Mouse (Mus musculus): ENCODE results near the gene Pcdh15. TPM values are rescaled to one million over a fixed set of nuclear protein-coding genes. Genes with fewer than 3 reads are reported as not detected.
A peak's percentile ranks its signal among the peaks of the same experiment; 100 is the strongest.

Pcdh15 gene
- total RNA-seq (2021) = 10 to 100 TPM; 32.1 to 35.0 TPM
- long read RNA-seq, experiment 1, partial matches to known transcripts = 0 of 2 reads
- long read RNA-seq, experiment 1, other reads (novel, unspliced or antisense) = 2 of 2 reads
- long read RNA-seq, experiment 2, full-length matches to known transcripts = 1 of 2 reads
- long read RNA-seq, experiment 2, partial matches to known transcripts = 0 of 2 reads
- long read RNA-seq, experiment 2, other reads (novel, unspliced or antisense) = 1 of 2 reads

GRCm38 (mm10) chr10:73098966-73099845 lies at the start of gene Pcdh15:
TSS of gene Pcdh15 (plus strand) at chr10:73099342.
- intact Hi-C loops (cut with DNase I) = loop anchor here (2.0 to 10.0 kb wide), 5 partner anchors 87 to 1674 kb away; partner anchors contain the start of gene Zwint

GRCm38 (mm10) chr10:73052074-73052473 lies 47.1 kb upstream of the Pcdh15 start:
- Histone ChIP-seq H3K4me3 (no peak overlapping the region), H3K27ac (no peak overlapping the region)
- intact Hi-C loops (cut with DNase I) = no loop called here

More at GRCm38 (mm10) chr10:73098966-73099845, at the start of gene Pcdh15:
- peak; percentile 42 to 63 for DNase-seq (ENCODE audit: extremely low spot score in 1 of 2, low spot score in 2 of 2)
- Histone ChIP-seq H3K27ac (peak within 1 kb of the TSS; percentile 61), H3K4me3 (peak within 1 kb of the TSS; percentile 63)
- no peak for TF ChIP-seq CTCF (IDR thresholded peaks at IDR 0.05)

GRCm38 (mm10) chr10:73059726-73060230 lies 39.4 kb upstream of the Pcdh15 start:
- intact Hi-C loops (cut with DNase I) = no loop called here
- H3K4me3 ChIP-seq = no peak overlapping the region
- no peak for TF ChIP-seq CTCF (IDR thresholded peaks at IDR 0.05)
- H3K27ac ChIP-seq = no peak overlapping the region
- DNase-seq (ENCODE audit: extremely low spot score in 1 of 2, low spot score in 2 of 2) = no peak

More at GRCm38 (mm10) chr10:73052074-73052473, 47.1 kb upstream of the Pcdh15 start:
- no peak for DNase-seq (ENCODE audit: extremely low spot score in 1 of 2, low spot score in 2 of 2)
- TF ChIP-seq CTCF (IDR thresholded peaks at IDR 0.05) = no peak

DNA sequence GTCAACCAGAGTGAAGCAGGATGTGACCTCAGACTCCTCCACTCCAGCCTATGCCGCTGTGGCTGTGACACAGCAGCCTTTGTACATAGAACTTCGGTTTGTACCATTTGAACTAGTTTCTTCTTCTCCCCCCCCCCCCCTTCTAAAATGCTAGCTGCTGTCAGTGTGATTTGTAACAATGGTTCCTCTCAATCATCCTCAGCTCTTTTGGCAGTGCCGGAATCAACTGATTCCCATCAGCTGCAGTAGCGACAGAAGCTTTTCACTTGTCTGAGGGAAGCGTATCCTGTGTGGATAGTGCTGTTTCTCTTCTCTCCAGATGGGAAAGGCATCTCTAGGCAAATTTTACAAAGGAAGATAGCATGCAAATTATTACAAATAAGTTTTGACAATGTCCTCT lies 12.4 kb upstream of the Pcdh15 start:
- TF ChIP-seq CTCF (IDR thresholded peaks at IDR 0.05) = no peak
- intact Hi-C loops (cut with DNase I) = no loop called here
- H3K27ac ChIP-seq = no peak overlapping the region
- no peak overlapping the region for H3K4me3 ChIP-seq
- DNase-seq (ENCODE audit: extremely low spot score in 1 of 2, low spot score in 2 of 2) = no peak

- H3K4me3 ChIP-seq = peak overlapping the region; percentile 49
- peak overlapping the region; percentile 63 for H3K27ac ChIP-seq
- no peak for TF ChIP-seq CTCF (IDR thresholded peaks at IDR 0.05)
- peak; percentile 68 to 71 for DNase-seq (ENCODE audit: extremely low spot score in 1 of 2, low spot score in 2 of 2)
- intact Hi-C loops (cut with DNase I) = loop anchor here (5.0 to 10.0 kb wide), 4 partner anchors 84 to 1672 kb away; no protein-coding TSS in a partner anchor
Observed at GRCm38 (mm10) chr10:73096531-73097135, 2.5 kb upstream of the Pcdh15 start.

DNA sequence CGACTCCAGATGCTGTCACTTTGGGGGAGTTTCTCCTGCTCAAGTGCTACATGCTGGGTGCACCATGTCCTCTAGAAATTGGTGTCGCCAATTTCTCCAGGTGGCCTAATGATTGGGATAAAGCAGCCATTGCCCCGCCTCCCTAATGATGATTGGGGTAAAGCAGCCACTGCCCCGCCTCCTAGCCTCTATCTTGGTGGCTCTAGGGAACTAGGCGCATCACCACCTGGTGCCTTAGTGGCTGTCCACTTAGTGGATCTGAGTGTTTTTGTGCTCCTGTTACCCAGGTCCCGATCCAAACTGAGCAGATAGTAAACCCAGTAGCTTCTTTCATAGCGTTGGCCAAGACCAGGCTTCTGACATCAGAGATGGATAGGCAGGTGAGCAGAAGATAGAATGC lies 2.0 kb upstream of the Pcdh15 start:
- intact Hi-C loops (cut with DNase I) = loop anchor here (5.0 to 10.0 kb wide), 4 partner anchors 85 to 1672 kb away; no protein-coding TSS in a partner anchor
- no peak for TF ChIP-seq CTCF (IDR thresholded peaks at IDR 0.05)
- DNase-seq (ENCODE audit: extremely low spot score in 1 of 2, low spot score in 2 of 2) = peak; percentile 32 to 44

DNA sequence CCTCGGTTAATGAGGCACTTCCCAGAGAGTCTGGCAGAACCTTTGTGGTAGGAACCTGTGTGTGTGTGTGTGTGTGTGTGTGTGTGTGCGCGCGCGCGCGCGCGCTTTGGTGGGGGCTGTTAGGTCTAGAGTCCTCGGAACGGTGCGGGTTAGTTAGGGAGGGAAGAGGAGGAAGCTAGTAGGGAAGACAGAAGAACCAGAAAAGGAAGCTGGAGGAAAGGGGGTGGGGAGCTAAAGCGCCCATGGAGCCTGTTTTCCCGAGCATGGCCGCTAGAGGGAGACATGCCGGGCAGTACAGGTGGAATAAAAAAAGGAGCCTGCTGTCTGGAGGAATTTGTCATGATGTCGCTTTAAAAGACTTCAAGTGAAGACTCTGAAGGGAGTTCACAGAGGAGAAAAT lies 1.2 kb upstream of the Pcdh15 start:
- DNase-seq (ENCODE audit: extremely low spot score in 1 of 2, low spot score in 2 of 2) = peak; percentile 84 to 92
- TF ChIP-seq CTCF (IDR thresholded peaks at IDR 0.05) = peak; percentile 94
- peak overlapping the region; percentile 63 for H3K4me3 ChIP-seq
- no peak overlapping the region for H3K27ac ChIP-seq
- intact Hi-C loops (cut with DNase I) = loop anchor here (2.0 to 10.0 kb wide), 5 partner anchors 86 to 1673 kb away; partner anchors contain the start of gene Zwint

More for the DNA sequence above, 2.0 kb upstream of the Pcdh15 start:
- peak overlapping the region; percentile 49 for H3K4me3 ChIP-seq
- peak overlapping the region; percentile 63 for H3K27ac ChIP-seq

GRCm38 (mm10) chr10:73099846-73100241 lies 702 bp downstream of the Pcdh15 start:
- DNase-seq (ENCODE audit: extremely low spot score in 1 of 2, low spot score in 2 of 2) = peak; percentile 41 to 45
- intact Hi-C loops (cut with DNase I) = loop anchor here (2.0 to 10.0 kb wide), 9 partner anchors 88 to 1675 kb away; partner anchors contain the start of gene Zwint
- Histone ChIP-seq H3K4me3 (peak overlapping the region; percentile 63), H3K27ac (peak overlapping the region; percentile 61)
- TF ChIP-seq CTCF (IDR thresholded peaks at IDR 0.05) = no peak

DNA sequence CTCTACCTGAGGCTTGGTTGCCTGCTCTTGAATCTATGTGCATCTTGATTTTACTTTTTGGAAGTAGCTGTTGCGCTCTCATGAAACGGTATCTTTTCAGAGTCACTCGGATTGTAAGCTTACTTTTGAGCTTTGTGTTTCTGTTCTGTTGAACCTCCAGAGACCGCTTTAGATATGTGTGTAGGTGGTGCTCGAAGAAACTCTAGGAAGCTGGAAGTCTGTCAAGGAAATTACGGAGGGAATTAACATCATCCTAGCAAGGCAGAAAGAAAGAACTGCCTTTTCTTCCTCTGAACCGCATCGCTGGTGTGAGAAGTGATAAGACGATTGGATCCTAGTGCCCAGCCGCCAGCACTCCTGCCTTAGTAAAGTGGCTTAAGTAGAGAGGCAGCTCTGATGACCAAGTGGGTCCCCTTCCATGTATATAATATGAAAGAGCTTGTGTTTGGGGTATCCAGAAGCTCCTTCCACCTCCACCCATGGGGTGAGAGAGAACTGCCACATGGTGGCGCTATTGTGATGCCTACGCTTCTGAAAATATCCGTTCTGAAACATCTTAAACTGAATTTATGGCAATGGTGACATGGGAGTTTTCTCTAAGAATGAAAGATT lies 4.3 kb downstream of the Pcdh15 start:
- Histone ChIP-seq H3K27ac (peak overlapping the region; percentile 34; the same call in 1 of the 2 replicates), H3K4me3 (peak overlapping the region; percentile 36; the same call in 1 of the 2 replicates)
- DNase-seq (ENCODE audit: extremely low spot score in 1 of 2, low spot score in 2 of 2) = peak; percentile 58 to 67
- peak; percentile 82 for TF ChIP-seq CTCF (IDR thresholded peaks at IDR 0.05)
- intact Hi-C loops (cut with DNase I) = loop anchor here (2.0 to 10.0 kb wide), 6 partner anchors 299 to 1521 kb away; no protein-coding TSS in a partner anchor

DNA sequence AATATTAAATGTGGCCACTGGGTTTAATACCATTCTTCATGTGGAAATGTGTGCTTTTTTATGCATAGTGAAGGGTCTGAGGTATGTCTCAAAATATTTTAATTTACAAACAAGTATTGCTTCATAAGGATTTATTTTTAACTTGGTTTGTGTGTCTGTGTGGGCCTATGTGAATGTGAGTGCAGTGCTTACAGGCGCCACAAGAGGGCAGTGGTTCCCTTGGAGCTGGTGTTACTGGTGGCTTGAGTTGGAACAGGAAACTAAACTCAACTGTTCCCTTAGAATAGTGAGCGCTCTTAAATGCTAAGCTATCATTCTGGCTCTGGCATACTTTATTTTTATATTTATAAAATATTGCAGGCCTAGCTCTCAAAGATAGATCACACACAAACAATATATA lies 6.8 kb downstream of the Pcdh15 start:
- intact Hi-C loops (cut with DNase I) = loop anchor here (10.0 kb wide), 2 partner anchors 409 to 1519 kb away; no protein-coding TSS in a partner anchor
- Histone ChIP-seq H3K27ac (no peak overlapping the region), H3K4me3 (no peak overlapping the region)
- peak in 1 of 2 experiments; percentile 23 for DNase-seq (ENCODE audit: extremely low spot score in 1 of 2, low spot score in 2 of 2)
- peak; percentile 67 for TF ChIP-seq CTCF (IDR thresholded peaks at IDR 0.05)

DNA sequence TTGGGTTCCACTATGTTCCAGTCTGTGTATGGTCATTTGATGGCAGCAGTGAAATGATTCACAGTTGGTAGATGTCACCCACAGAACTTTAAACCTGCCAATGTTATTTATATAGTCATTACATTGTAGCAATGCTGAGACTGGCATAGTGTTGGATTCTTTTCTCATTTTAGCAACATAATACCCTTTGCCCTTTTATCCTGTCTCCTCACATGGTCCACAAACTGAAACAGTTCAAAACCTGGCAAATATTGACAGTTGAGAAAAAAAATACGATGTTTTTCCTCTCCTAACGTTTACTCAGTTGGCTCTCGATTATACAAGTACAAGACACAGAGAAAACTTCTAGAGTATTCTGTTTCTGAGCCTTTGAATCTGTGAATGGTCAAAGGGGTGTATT lies 38.8 kb downstream of the Pcdh15 start:
- TF ChIP-seq CTCF (IDR thresholded peaks at IDR 0.05) = no peak
- no peak for DNase-seq (ENCODE audit: extremely low spot score in 1 of 2, low spot score in 2 of 2)
- intact Hi-C loops (cut with DNase I) = no loop called here
- Histone ChIP-seq H3K27ac (no peak overlapping the region), H3K4me3 (no peak overlapping the region)
